27 mouse cellular contexts compared by ENCODE assay signal in genomic region chrX:163027864-163028263, GRCm38 (mm10).
A peak's percentile ranks its signal among the peaks of the same experiment; 100 is the strongest.
DNase-seq lines count a peak whose midpoint lies in the region; ATAC-seq lines count a peak whose summit lies in the region.
"Had no signal": no experiment of that assay in that cellular context is flagged by ENCODE, and none has a peak within 500 bp of the region (broad histone marks: within the 10 kb centered on the region; RNA-seq: fewer than 3 reads in every experiment).

No protein-coding gene starts in this region.

- no peaks in the 10 kb centered on the region for H3K27me3 ChIP-seq in forebrain, embryonic 13.5 days
- H3K27me3 ChIP-seq: CH12.LX; forebrain, embryonic 15.5 days had no signal

- no peak overlapping the region for H3K9ac ChIP-seq in forebrain, embryonic 13.5 days
- H3K9ac ChIP-seq: embryonic facial prominence, embryonic 13.5 days; embryonic facial prominence, embryonic 15.5 days; forebrain, embryonic 12.5 days; forebrain, embryonic 15.5 days; forebrain, postnatal 0 days had no signal

- H3K4me2 ChIP-seq in forebrain, embryonic 13.5 days: no peak overlapping the region
- H3K4me2 ChIP-seq: embryonic facial prominence, embryonic 13.5 days; embryonic facial prominence, embryonic 15.5 days; forebrain, embryonic 12.5 days; forebrain, embryonic 15.5 days had no signal

- no peak overlapping the region for H3K27ac ChIP-seq in forebrain, embryonic 13.5 days
- H3K27ac ChIP-seq: embryonic facial prominence, embryonic 13.5 days; embryonic facial prominence, embryonic 15.5 days; forebrain, embryonic 10.5 days; forebrain, embryonic 12.5 days; forebrain, embryonic 15.5 days had no signal

- no peak overlapping the region for H3K4me3 ChIP-seq in forebrain, embryonic 13.5 days
- H3K4me3 ChIP-seq: embryonic facial prominence, embryonic 13.5 days; embryonic facial prominence, embryonic 15.5 days; erythroblast, embryonic 14.5 days; forebrain, embryonic 10.5 days; forebrain, embryonic 12.5 days; forebrain, embryonic 15.5 days had no signal

- peak; percentile 2 for DNase-seq in adipocyte (ENCODE audit: low spot score)
- peak; percentile 39 for DNase-seq in yolk sac, embryonic 10.5 days (ENCODE audit: low spot score)
- no peak for DNase-seq in lung, postnatal 4 days
- DNase-seq: adrenal gland, adult 2 months; adrenal gland, postnatal 10 days; adrenal gland, postnatal 25 days; B cell, adult 2 months; cerebellum, adult 11-12 months; cerebellum, adult 2 months; cerebellum, adult 9-10 months; cerebellum, postnatal 10 days; cerebellum, postnatal 36 days; embryo, embryonic 11 days; forebrain, postnatal 0 days had no signal

- ATAC-seq in megakaryocyte progenitor cell, adult 5-6 weeks (replicated peaks; ENCODE audit: poor library complexity): peak; percentile 54; the same call in 1 of the 2 replicates
- no peak for ATAC-seq in forebrain, embryonic 13.5 days
- ATAC-seq: activated CD4-positive, CD25-positive, alpha-beta regulatory T cell, adult 4 months; CD4-positive, CD25-positive, alpha-beta regulatory T cell, adult 4 months; forebrain, embryonic 15.5 days; forebrain, postnatal 0 days; Patski had no signal

- H3K36me3 ChIP-seq in forebrain, embryonic 13.5 days (ENCODE audit: poor library complexity, severe bottlenecking): peaks cover 10% of the 10 kb centered on the region; the same call in 1 of the 2 replicates
- H3K36me3 ChIP-seq: embryonic facial prominence, embryonic 15.5 days; forebrain, embryonic 15.5 days had no signal

- H3K4me1 ChIP-seq in forebrain, embryonic 13.5 days: no peaks in the 10 kb centered on the region
- H3K4me1 ChIP-seq: embryonic facial prominence, embryonic 13.5 days; embryonic facial prominence, embryonic 15.5 days; forebrain, embryonic 10.5 days; forebrain, embryonic 12.5 days; forebrain, embryonic 15.5 days had no signal

- H3K9me3 ChIP-seq in forebrain, embryonic 13.5 days (replicated peaks): no peaks in the 10 kb centered on the region
- H3K9me3 ChIP-seq: embryonic facial prominence, embryonic 13.5 days; embryonic facial prominence, embryonic 15.5 days; forebrain, embryonic 10.5 days; forebrain, embryonic 12.5 days; forebrain, embryonic 15.5 days; G1E had no signal

Comparison
In these comparisons a context has a peak if more than half of its experiments do, and no peak if none do; other contexts are left out.
1. DNase-seq: peak in adipocyte (single experiment) and yolk sac, embryonic 10.5 days (single experiment); none in lung, postnatal 4 days (0 of 2).